Mouse (Mus musculus): Measurements from ENCODE around the gene 1700020L24Rik. TPM values are rescaled to one million over a fixed set of nuclear protein-coding genes. Genes with fewer than 3 reads are reported as not detected.

1700020L24Rik gene
- polyA plus RNA-seq, 1 experiment from 2014 or later: 0.22 TPM

Other genes with a start within 250 kb of the 1700020L24Rik start
- gene Slfn3, start 246.3 kb upstream of the 1700020L24Rik start, polyA plus RNA-seq (2015; fragmentation: Nextera tagmentation; extraction: Ambion mirVana): 0.10 and 0.15 TPM in 2 replicates
- 0.06 TPM in 1 of 2 replicates, not detected in the other for gene Slfn14, start 151.0 kb upstream of the 1700020L24Rik start, polyA plus RNA-seq (2015; fragmentation: Nextera tagmentation; extraction: Ambion mirVana)
- 106 and 107 TPM in 2 replicates for gene Ap2b1, start 138.7 kb upstream of the 1700020L24Rik start, polyA plus RNA-seq (2015; fragmentation: Nextera tagmentation; extraction: Ambion mirVana)
- 20.2 and 20.3 TPM in 2 replicates for gene Pex12, start 135.1 kb upstream of the 1700020L24Rik start, polyA plus RNA-seq (2015; fragmentation: Nextera tagmentation; extraction: Ambion mirVana)
- 27.2 and 29.6 TPM in 2 replicates for gene Rasl10b, start 28.5 kb upstream of the 1700020L24Rik start, polyA plus RNA-seq (2015; fragmentation: Nextera tagmentation; extraction: Ambion mirVana)
- 0.69 and 0.80 TPM in 2 replicates for gene Gas2l2, start 8.2 kb upstream of the 1700020L24Rik start, polyA plus RNA-seq (2015; fragmentation: Nextera tagmentation; extraction: Ambion mirVana)
- 2.5 and 2.7 TPM in 2 replicates for gene Mmp28, start 25.4 kb downstream of the 1700020L24Rik start, polyA plus RNA-seq (2015; fragmentation: Nextera tagmentation; extraction: Ambion mirVana)
- 12.3 and 12.9 TPM in 2 replicates for gene Taf15, start 35.4 kb downstream of the 1700020L24Rik start, polyA plus RNA-seq (2015; fragmentation: Nextera tagmentation; extraction: Ambion mirVana)
- gene Heatr9, start 84.5 kb downstream of the 1700020L24Rik start, polyA plus RNA-seq (2015; fragmentation: Nextera tagmentation; extraction: Ambion mirVana): not detected in 2 replicates
- not detected in 2 replicates for gene Ccl5, start 92.8 kb downstream of the 1700020L24Rik start, polyA plus RNA-seq (2015; fragmentation: Nextera tagmentation; extraction: Ambion mirVana)
- gene Ccl9, start 141.0 kb downstream of the 1700020L24Rik start, polyA plus RNA-seq (2015; fragmentation: Nextera tagmentation; extraction: Ambion mirVana): 1.2 and 1.7 TPM in 2 replicates
- 1.5 and 2.4 TPM in 2 replicates for gene Ccl6, start 155.4 kb downstream of the 1700020L24Rik start, polyA plus RNA-seq (2015; fragmentation: Nextera tagmentation; extraction: Ambion mirVana)
- gene Rpl9-ps1, start 207.9 kb downstream of the 1700020L24Rik start, polyA plus RNA-seq (2015; fragmentation: Nextera tagmentation; extraction: Ambion mirVana): not detected in 2 replicates
- gene Ccl3, start 211.7 kb downstream of the 1700020L24Rik start, polyA plus RNA-seq (2015; fragmentation: Nextera tagmentation; extraction: Ambion mirVana): 1.2 and 1.5 TPM in 2 replicates
- 0.40 and 0.46 TPM in 2 replicates for gene Ccl4, start 224.9 kb downstream of the 1700020L24Rik start, polyA plus RNA-seq (2015; fragmentation: Nextera tagmentation; extraction: Ambion mirVana)

All from forebrain, embryonic 15.5 days (tissue).